Mouse (Mus musculus) G1E (cell line): ENCODE measurements around the gene Amtn. TPM values are rescaled to one million over a fixed set of nuclear protein-coding genes. Genes with fewer than 3 reads are reported as not detected.
"Not testable (repeated sequence)": the region's sequence is repeated elsewhere in the genome, so short reads cannot be mapped to it uniquely, and the experiment has no call there.

Source experiments
- ATAC-seq: 2 replicates; pipeline ENCODE4 v1.8.0; 2016; ENCODE audit warnings: mild to moderate bottlenecking; ENCODE audit not compliant: insufficient number of reproducible peaks, poor library complexity, low FRiP score, severe bottlenecking; ENCODE audit errors: extremely low read depth
- DNase-seq: peaks from one replicate; pipeline ENCODE4 v3.0.0; 2012; ENCODE audit warnings: low spot score
- H3K27me3 ChIP-seq: 2 replicates; pipeline ENCODE4 v1.6.1; 2012; ENCODE audit warnings: mild to moderate bottlenecking, low read length, inconsistent platforms; ENCODE audit not compliant: insufficient read depth
- H3K36me3 ChIP-seq: replicated peaks from 2 replicates; pipeline ENCODE3; 2012; ENCODE audit warnings: mild to moderate bottlenecking, inconsistent platforms
- H3K4me1 ChIP-seq: 2 replicates; pipeline ENCODE4 v1.6.1; 2012; ENCODE audit warnings: low read depth, low read length, inconsistent platforms, mixed read lengths; ENCODE audit not compliant: insufficient read depth
- H3K4me3 ChIP-seq: 2 replicates; pipeline ENCODE4 v1.5.1; 2012; ENCODE audit warnings: low read depth, mild to moderate bottlenecking, inconsistent platforms, low read length, moderate library complexity, mixed read lengths
- H3K9me3 ChIP-seq: replicated peaks from 2 replicates; pipeline ENCODE4 v1.6.1; 2012; ENCODE audit warnings: inconsistent platforms
- CTCF ChIP-seq: IDR thresholded peaks from 2 replicates; pipeline ENCODE4 v1.5.1; 2012; ENCODE audit warnings: low read depth, low read length, inconsistent platforms, mixed read lengths
- GATA1 ChIP-seq: IDR thresholded peaks from 2 replicates; pipeline ENCODE4 v1.6.1; 2012; ENCODE audit warnings: borderline replicate concordance, low read length, inconsistent platforms, mixed read lengths
- GATA2 ChIP-seq: IDR thresholded peaks from 2 replicates; pipeline ENCODE4 v1.6.1; 2012; ENCODE audit warnings: low read depth, low read length, inconsistent platforms, borderline replicate concordance
- POLR2AphosphoS5 ChIP-seq: IDR thresholded peaks from 2 replicates; pipeline ENCODE4 v1.6.1; 2012; ENCODE audit warnings: low read depth, low read length, inconsistent platforms; ENCODE audit not compliant: insufficient replicate concordance
- TAL1 ChIP-seq: conservative IDR thresholded peaks from 2 replicates; pipeline ENCODE4 v1.6.1; 2012; ENCODE audit warnings: low read depth, low read length, inconsistent platforms, mixed read lengths
- polyA plus RNA-seq: library from polyadenylated mRNA; stranded (reverse); fragments of >175 nt; gene quantifications from 2 replicates; pipeline ENCODE4 v1.2.3, GENCODE M21; 2012
- total RNA-seq, 2 experiments: library from RNA; stranded (forward) in 1 of 2; stranded (reverse) in 1 of 2; fragments of 200-1000 nt in 1 of 2; fragments of >200 nt in 1 of 2; fragmentation: Nextera tagmentation in 1 of 2; gene quantifications; 2 replicates each; pipeline ENCODE4 v1.2.3; 2014 to 2017

Amtn gene
- total and polyA plus RNA-seq, 3 experiments, result not detected

GRCm38 (mm10) chr5:88398581-88398980 lies 22.7 kb downstream of the Amtn start:
- Histone ChIP-seq H3K4me1 (no peaks in the 10 kb centered on the region), H3K36me3 (no peaks in the 10 kb centered on the region), H3K27me3 (peaks cover 3% of the 10 kb centered on the region; the same call in 1 of the 2 replicates), H3K4me3 (no peak overlapping the region), H3K9me3 (no peaks in the 10 kb centered on the region)
- DNase-seq, result no peak
- ATAC-seq, result no peak
- no peak for TF ChIP-seq TAL1
- TF ChIP-seq POLR2AphosphoS5, result no peak
- TF ChIP-seq GATA2, result no peak
- TF ChIP-seq CTCF, result no peak
- TF ChIP-seq GATA1, result no peak

GRCm38 (mm10) chr5:88399849-88400248 lies 23.9 kb downstream of the Amtn start:
- Histone ChIP-seq H3K4me3 (no peak overlapping the region), H3K27me3 (peaks cover 3% of the 10 kb centered on the region; the same call in 1 of the 2 replicates), H3K36me3 (no peaks in the 10 kb centered on the region), H3K9me3 (no peaks in the 10 kb centered on the region), H3K4me1 (no peaks in the 10 kb centered on the region)
- TF ChIP-seq GATA1, result no peak
- TF ChIP-seq CTCF, result no peak
- no peak for TF ChIP-seq TAL1
- TF ChIP-seq POLR2AphosphoS5, result no peak
- no peak for TF ChIP-seq GATA2
- ATAC-seq (no peak; the same call in 1 of the 2 replicates), DNase-seq (peak; percentile 3)

GRCm38 (mm10) chr5:88401464-88401863 lies 25.6 kb downstream of the Amtn start:
- Histone ChIP-seq H3K27me3 (peaks cover 3% of the 10 kb centered on the region; the same call in 1 of the 2 replicates), H3K9me3 (no peaks in the 10 kb centered on the region), H3K36me3 (no peaks in the 10 kb centered on the region), H3K4me3 (no peak overlapping the region), H3K4me1 (no peaks in the 10 kb centered on the region)
- DNase-seq, result no peak
- TF ChIP-seq GATA1 (no peak), GATA2 (no peak), TAL1 (no peak), POLR2AphosphoS5 (no peak), CTCF (no peak)
- no peak for ATAC-seq

GRCm38 (mm10) chr5:88420319-88421065 lies 44.6 kb downstream of the Amtn start:
- no peak for DNase-seq
- ATAC-seq, result no peak
- TF ChIP-seq CTCF (no peak), GATA1 (no peak), POLR2AphosphoS5 (no peak), GATA2 (no peak), TAL1 (no peak)
- H3K4me3 ChIP-seq, result no peak overlapping the region
- no peaks in the 10 kb centered on the region for H3K36me3 ChIP-seq
- no peaks in the 10 kb centered on the region for H3K9me3 ChIP-seq
- no peaks in the 10 kb centered on the region for H3K4me1 ChIP-seq
- H3K27me3 ChIP-seq, result no peaks in the 10 kb centered on the region

- DNase-seq, H3K4me1 ChIP-seq, H3K36me3 ChIP-seq, H3K4me3 ChIP-seq, H3K27me3 ChIP-seq, H3K9me3 ChIP-seq, ATAC-seq: not testable (repeated sequence)
These were observed 49.0 kb downstream of the Amtn start for GRCm38 (mm10) chr5:88424892-88425291.

GRCm38 (mm10) chr5:88426753-88427152 lies 50.8 kb downstream of the Amtn start:
- Histone ChIP-seq H3K9me3 (no peaks in the 10 kb centered on the region), H3K4me3 (no peak overlapping the region), H3K4me1 (no peaks in the 10 kb centered on the region), H3K27me3 (no peaks in the 10 kb centered on the region), H3K36me3 (no peaks in the 10 kb centered on the region)
- no peak for DNase-seq
- TF ChIP-seq POLR2AphosphoS5 (no peak), TAL1 (no peak), CTCF (no peak), GATA2 (no peak), GATA1 (no peak)
- ATAC-seq, result no peak

Other genes with a start within 250 kb of the Amtn start
- not detected in 2 replicates for gene Gm11115, start 222.0 kb upstream of the Amtn start, total RNA-seq (2014; fragmentation: Nextera tagmentation)
- not detected in 2 replicates for gene Gm11115, start 222.0 kb upstream of the Amtn start, total RNA-seq (2017)
- not detected in 2 replicates for gene Gm11115, start 222.0 kb upstream of the Amtn start, polyA plus RNA-seq
- not detected in 2 replicates for gene Gm7714, start 107.2 kb upstream of the Amtn start, total RNA-seq (2014; fragmentation: Nextera tagmentation)
- gene Gm7714, start 107.2 kb upstream of the Amtn start, total RNA-seq (2017), result not detected in 2 replicates
- not detected in 2 replicates for gene Gm7714, start 107.2 kb upstream of the Amtn start, polyA plus RNA-seq
- gene Prol1, start 58.8 kb upstream of the Amtn start, total RNA-seq (2014; fragmentation: Nextera tagmentation), result not detected in 2 replicates
- gene Prol1, start 58.8 kb upstream of the Amtn start, total RNA-seq (2017), result not detected in 2 replicates
- gene Prol1, start 58.8 kb upstream of the Amtn start, polyA plus RNA-seq, result not detected in 2 replicates
- gene Ambn, start 79.9 kb downstream of the Amtn start, total RNA-seq (2014; fragmentation: Nextera tagmentation), result not detected in 2 replicates
- not detected in 2 replicates for gene Ambn, start 79.9 kb downstream of the Amtn start, total RNA-seq (2017)
- not detected in 2 replicates for gene Ambn, start 79.9 kb downstream of the Amtn start, polyA plus RNA-seq
- not detected in 2 replicates for gene Enam, start 111.9 kb downstream of the Amtn start, total RNA-seq (2014; fragmentation: Nextera tagmentation)
- gene Enam, start 111.9 kb downstream of the Amtn start, total RNA-seq (2017), result 0.06 and 0.11 TPM in 2 replicates
- gene Enam, start 111.9 kb downstream of the Amtn start, polyA plus RNA-seq, result not detected in 2 replicates
- not detected in 2 replicates for gene Jchain, start 151.8 kb downstream of the Amtn start, total RNA-seq (2014; fragmentation: Nextera tagmentation)
- not detected in 2 replicates for gene Jchain, start 151.8 kb downstream of the Amtn start, total RNA-seq (2017)
- gene Jchain, start 151.8 kb downstream of the Amtn start, polyA plus RNA-seq, result not detected in 2 replicates
- gene Utp3, start 178.4 kb downstream of the Amtn start, total RNA-seq (2014; fragmentation: Nextera tagmentation), result 77.0 and 96.8 TPM in 2 replicates
- gene Utp3, start 178.4 kb downstream of the Amtn start, total RNA-seq (2017), result 53.4 and 69.7 TPM in 2 replicates
- gene Utp3, start 178.4 kb downstream of the Amtn start, polyA plus RNA-seq, result 76.1 and 79.6 TPM in 2 replicates
- 11.9 and 14.0 TPM in 2 replicates for gene Rufy3, start 188.9 kb downstream of the Amtn start, total RNA-seq (2014; fragmentation: Nextera tagmentation)
- 14.7 and 17.0 TPM in 2 replicates for gene Rufy3, start 188.9 kb downstream of the Amtn start, total RNA-seq (2017)
- 2.5 and 3.1 TPM in 2 replicates for gene Rufy3, start 188.9 kb downstream of the Amtn start, polyA plus RNA-seq